Mouse (Mus musculus) splenic B cell, adult 2 months (primary cell): ENCODE results near the gene Cdan1.
"Not testable (repeated sequence)": the region's sequence is repeated elsewhere in the genome, so short reads cannot be mapped to it uniquely, and the experiment has no call there.

Experiments used
- DNase-seq: peaks from one replicate; pipeline ENCODE4 v3.0.0-alpha.2; 2011; ENCODE audit warnings: low read depth, low spot score
- H3K27me3 ChIP-seq: 2 replicates; pipeline ENCODE4 v1.6.1; 2012; ENCODE audit warnings: mild to moderate bottlenecking, low read length, moderate library complexity, mixed read lengths; ENCODE audit not compliant: control insufficient read depth, poor library complexity, insufficient read depth, severe bottlenecking
- H3K36me3 ChIP-seq: 2 replicates; pipeline ENCODE4 v1.6.1; 2012; ENCODE audit warnings: mild to moderate bottlenecking, low read length, moderate library complexity, mixed read lengths; ENCODE audit not compliant: control insufficient read depth, poor library complexity, insufficient read depth, severe bottlenecking

The Cdan1 gene

GRCm38 (mm10) chr2:120722491-120722890 lies 127.4 kb downstream of the Cdan1 start:
- Histone ChIP-seq H3K36me3 (peaks cover 5% of the 10 kb centered on the region; the same call in 1 of the 2 replicates), H3K27me3 (no peaks in the 10 kb centered on the region)
- DNase-seq: no peak

GRCm38 (mm10) chr2:120721911-120722310 lies 128.0 kb downstream of the Cdan1 start:
- H3K36me3 ChIP-seq: peaks cover 5% of the 10 kb centered on the region; the same call in 1 of the 2 replicates
- DNase-seq: no peak
- no peaks in the 10 kb centered on the region for H3K27me3 ChIP-seq

DNA sequence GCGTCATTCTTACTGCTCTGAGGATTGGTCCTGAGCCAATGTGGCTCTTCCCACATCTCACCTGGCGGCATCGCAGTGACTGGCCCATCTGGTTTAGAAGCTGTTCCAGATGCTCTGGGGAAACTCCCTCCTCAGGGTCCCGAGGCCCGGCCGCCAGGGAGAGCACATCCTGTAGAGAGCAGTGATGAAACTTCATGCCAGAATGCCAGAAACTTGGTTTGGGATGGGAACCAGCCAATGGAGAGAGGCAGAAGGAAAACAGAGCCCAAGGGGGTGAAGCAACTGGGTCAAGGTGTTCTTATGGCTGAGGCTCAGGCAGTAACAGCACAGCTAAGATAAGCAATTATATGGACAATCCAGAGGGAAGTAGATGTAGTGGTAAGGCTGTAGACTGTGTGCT lies 129.1 kb downstream of the Cdan1 start:
- Histone ChIP-seq H3K27me3 (no peaks in the 10 kb centered on the region), H3K36me3 (peaks cover 5% of the 10 kb centered on the region; the same call in 1 of the 2 replicates)
- DNase-seq: no peak

GRCm38 (mm10) chr2:120718496-120718895 lies 131.4 kb downstream of the Cdan1 start:
- no peak for DNase-seq
- H3K36me3 ChIP-seq: peaks cover 3% of the 10 kb centered on the region; the same call in 1 of the 2 replicates

GRCm38 (mm10) chr2:120713441-120713840 lies 136.5 kb downstream of the Cdan1 start:
- no peak for DNase-seq
- peaks cover 3% of the 10 kb centered on the region; the same call in 1 of the 2 replicates for H3K36me3 ChIP-seq
- H3K27me3 ChIP-seq: no peaks in the 10 kb centered on the region

More at GRCm38 (mm10) chr2:120718496-120718895, 131.4 kb downstream of the Cdan1 start:
- H3K27me3 ChIP-seq: no peaks in the 10 kb centered on the region

GRCm38 (mm10) chr2:120710948-120711347 lies 139.0 kb downstream of the Cdan1 start:
- DNase-seq: no peak
- H3K27me3 ChIP-seq: no peaks in the 10 kb centered on the region
- peaks cover 1% of the 10 kb centered on the region; the same call in 1 of the 2 replicates for H3K36me3 ChIP-seq

DNA sequence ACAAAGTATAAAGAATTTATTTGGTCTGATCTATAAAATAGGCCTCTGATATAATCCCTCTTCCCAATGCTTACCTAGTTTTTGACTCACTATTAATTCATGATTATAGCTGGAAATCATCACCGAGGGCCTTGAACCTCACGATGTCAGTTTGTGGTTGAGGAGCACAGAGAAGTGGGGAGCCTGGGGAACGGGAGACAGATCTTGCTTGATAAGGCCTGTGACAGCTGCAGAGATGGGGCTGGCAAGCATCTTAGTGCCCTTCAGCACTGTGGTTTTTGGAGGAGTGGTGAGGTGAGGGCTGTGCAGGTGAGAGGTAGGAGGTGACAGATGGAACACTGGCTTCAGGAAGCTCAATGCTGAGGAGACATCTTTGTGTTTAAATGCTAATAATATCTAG lies 139.8 kb downstream of the Cdan1 start:
- Histone ChIP-seq H3K27me3 (no peaks in the 10 kb centered on the region), H3K36me3 (peaks cover 1% of the 10 kb centered on the region; the same call in 1 of the 2 replicates)
- no peak for DNase-seq

DNA sequence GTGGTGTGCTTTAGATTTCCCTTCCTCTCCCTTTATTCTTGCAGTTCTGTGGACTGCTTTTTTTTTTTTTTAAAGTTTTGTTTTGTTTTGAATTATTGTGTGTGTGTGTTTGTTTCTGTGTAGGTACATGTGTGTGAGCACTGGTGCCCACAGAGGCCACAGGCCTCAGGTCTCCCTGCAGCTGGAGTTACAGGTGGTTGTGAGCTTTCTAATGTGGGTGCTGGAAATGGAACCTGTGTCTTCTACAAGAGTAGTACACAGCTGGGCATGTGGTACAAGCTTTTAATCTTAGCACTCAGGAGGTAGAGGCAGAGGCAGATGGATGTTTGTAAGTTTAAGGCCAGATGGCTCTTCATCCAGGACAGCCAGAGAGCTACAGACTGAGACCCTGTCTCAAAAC lies 142.9 kb downstream of the Cdan1 start:
- H3K27me3 ChIP-seq: no peaks in the 10 kb centered on the region
- H3K36me3 ChIP-seq: no peaks in the 10 kb centered on the region
- no peak for DNase-seq

- DNase-seq: no peak
These were observed 147.3 kb downstream of the Cdan1 start for GRCm38 (mm10) chr2:120702675-120703074.

GRCm38 (mm10) chr2:120700379-120700885 lies 149.5 kb downstream of the Cdan1 start:
- Histone ChIP-seq H3K36me3 (no peaks in the 10 kb centered on the region), H3K27me3 (no peaks in the 10 kb centered on the region)
- no peak for DNase-seq

More at GRCm38 (mm10) chr2:120702675-120703074, 147.3 kb downstream of the Cdan1 start:
- H3K27me3 ChIP-seq: no peaks in the 10 kb centered on the region
- H3K36me3 ChIP-seq: no peaks in the 10 kb centered on the region

DNA sequence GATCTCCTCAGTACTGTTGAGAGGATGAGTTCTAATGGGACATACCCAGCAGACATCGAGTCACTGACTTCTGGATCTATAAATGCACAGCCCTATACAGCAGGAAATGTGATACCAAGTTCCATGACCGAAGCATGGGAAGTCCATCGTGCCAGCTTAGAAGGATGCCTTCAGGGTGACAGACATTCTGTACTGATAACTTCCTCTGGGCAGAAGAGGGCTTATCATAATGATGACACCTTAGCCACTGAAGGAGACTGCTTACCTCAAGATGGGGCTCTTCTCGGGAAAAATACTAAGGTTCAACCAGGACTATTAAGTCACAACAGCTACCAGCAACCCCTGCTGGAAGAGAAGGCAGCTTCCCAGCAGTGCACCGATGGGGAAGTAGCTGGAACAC lies 152.2 kb downstream of the Cdan1 start:
- no peaks in the 10 kb centered on the region for H3K27me3 ChIP-seq
- no peak for DNase-seq
- no peaks in the 10 kb centered on the region for H3K36me3 ChIP-seq

DNA sequence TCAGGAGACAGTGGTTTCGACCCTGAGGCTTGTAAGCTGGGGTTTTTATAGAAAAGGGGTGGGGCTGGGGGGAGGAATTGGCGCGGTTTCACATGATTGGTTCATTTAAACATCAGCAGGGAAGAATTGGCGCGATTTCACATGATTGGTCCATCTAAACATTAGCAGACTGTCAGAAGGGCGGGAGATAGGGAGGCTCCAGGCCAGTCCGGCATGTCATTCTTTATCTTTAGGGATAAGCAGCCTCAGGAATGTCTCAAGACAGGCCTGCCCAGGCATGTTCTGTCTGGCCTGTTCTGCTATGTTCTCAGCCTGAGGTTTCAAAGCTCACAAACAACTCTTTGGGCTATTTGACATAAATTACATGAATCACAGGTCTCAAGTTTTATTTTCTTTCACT lies 168.8 kb downstream of the Cdan1 start:
- H3K27me3 ChIP-seq, H3K36me3 ChIP-seq, DNase-seq: not testable (repeated sequence)

- peak; percentile 31 for DNase-seq
- Histone ChIP-seq H3K36me3 (no peaks in the 10 kb centered on the region), H3K27me3 (no peaks in the 10 kb centered on the region)
These were observed 179.7 kb downstream of the Cdan1 start for GRCm38 (mm10) chr2:120670253-120670652.

GRCm38 (mm10) chr2:120667446-120667845 lies 182.5 kb downstream of the Cdan1 start:
- no peaks in the 10 kb centered on the region for H3K36me3 ChIP-seq
- H3K27me3 ChIP-seq: no peaks in the 10 kb centered on the region
- no peak for DNase-seq
